Mouse (Mus musculus) thymus, adult 2 months (tissue): Measurements from ENCODE around the gene Lrrc59.
"Not testable (repeated sequence)": the region's sequence is repeated elsewhere in the genome, so short reads cannot be mapped to it uniquely, and the experiment has no call there.

Experiments used
- CTCF ChIP-seq: fragments of 200-500 bp; IDR thresholded peaks from 2 replicates; pipeline ENCODE4 v1.5.1; 2012; ENCODE audit warnings: mild to moderate bottlenecking, control low read depth, low read length, moderate library complexity, borderline replicate concordance; ENCODE audit not compliant: control insufficient read depth, poor library complexity, insufficient read depth; ENCODE audit errors: extremely low read depth
- POLR2A ChIP-seq: fragments of 200-500 bp; IDR thresholded peaks from 2 replicates; pipeline ENCODE4 v1.6.1; 2012; ENCODE audit warnings: mild to moderate bottlenecking, low read length, control low read depth, moderate library complexity; ENCODE audit not compliant: control insufficient read depth, poor library complexity, insufficient read depth; ENCODE audit errors: extremely low read depth

DNA sequence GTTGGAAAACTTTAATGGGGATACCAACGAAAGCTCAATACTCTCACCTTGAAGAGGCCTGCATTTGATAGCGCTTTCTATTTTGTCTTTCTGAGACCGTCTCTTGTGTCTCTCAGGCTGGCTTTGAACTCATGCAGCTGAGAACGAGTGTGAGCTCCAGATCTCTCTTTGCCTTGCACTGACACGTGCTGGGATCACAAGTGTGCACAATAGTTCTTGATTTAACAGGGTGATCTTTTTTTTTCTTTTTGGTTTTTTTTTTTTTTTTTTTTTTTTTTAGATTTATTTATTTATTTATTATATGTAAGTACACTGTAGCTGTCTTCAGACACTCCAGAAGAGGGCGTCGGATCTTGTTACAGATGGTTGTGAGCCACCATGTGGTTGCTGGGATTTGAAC is 21.7 kb downstream of the Lrrc59 start:
- not testable (repeated sequence) for TF ChIP-seq POLR2A, CTCF
